Mouse (Mus musculus): ENCODE data around the gene Rars2. TPM values are rescaled to one million over a fixed set of nuclear protein-coding genes. Genes with fewer than 3 reads are reported as not detected.

Rars2 gene
- polyA plus RNA-seq, 1 experiment from 2014 or later, result 66.6 TPM

Other genes starting within 250 kb of the Rars2 start
- 70.2 and 75.5 TPM in 2 replicates for gene Akirin2, start 64.0 kb upstream of the Rars2 start, polyA plus RNA-seq (2016; fragmentation: Nextera tagmentation; extraction: Ambion mirVana)
- gene Orc3, start within 50 bp of the Rars2 start, polyA plus RNA-seq (2016; fragmentation: Nextera tagmentation; extraction: Ambion mirVana), result 86.0 and 106 TPM in 2 replicates
- gene Slc35a1, start 72.5 kb downstream of the Rars2 start, polyA plus RNA-seq (2016; fragmentation: Nextera tagmentation; extraction: Ambion mirVana), result 57.5 and 58.1 TPM in 2 replicates
- gene Cfap206, start 115.2 kb downstream of the Rars2 start, polyA plus RNA-seq (2016; fragmentation: Nextera tagmentation; extraction: Ambion mirVana), result 0.28 and 0.33 TPM in 2 replicates
- not detected in 2 replicates for gene Gm136, start 141.3 kb downstream of the Rars2 start, polyA plus RNA-seq (2016; fragmentation: Nextera tagmentation; extraction: Ambion mirVana)
- gene Smim8, start 163.5 kb downstream of the Rars2 start, polyA plus RNA-seq (2016; fragmentation: Nextera tagmentation; extraction: Ambion mirVana), result 26.7 and 38.2 TPM in 2 replicates